Mouse (Mus musculus) ES-Bruce4 (cell line): ENCODE results near the gene Cd36. TPM values are rescaled to one million over a fixed set of nuclear protein-coding genes. Genes with fewer than 3 reads are reported as not detected.

ENCODE experiments used
- H3K27ac ChIP-seq: 2 replicates; pipeline ENCODE4 v1.5.1; 2012; ENCODE audit warnings: low read length, inconsistent platforms; ENCODE audit not compliant: insufficient read depth
- H3K27me3 ChIP-seq: 2 replicates; pipeline ENCODE4 v1.6.1; 2012; ENCODE audit warnings: mild to moderate bottlenecking, low read length, inconsistent platforms; ENCODE audit not compliant: control insufficient read depth, poor library complexity, insufficient read depth, severe bottlenecking
- H3K36me3 ChIP-seq: 2 replicates; pipeline ENCODE4 v1.6.1; 2012; ENCODE audit warnings: inconsistent platforms, mild to moderate bottlenecking, low read length, moderate library complexity; ENCODE audit not compliant: control insufficient read depth, poor library complexity, insufficient read depth, severe bottlenecking
- H3K4me1 ChIP-seq: one replicate; pipeline ENCODE4 v1.8.1; 2011; ENCODE audit warnings: low read length; ENCODE audit not compliant: control insufficient read depth, insufficient read depth
- H3K4me3 ChIP-seq: 2 replicates; pipeline ENCODE4 v1.5.1; 2011; ENCODE audit warnings: low read depth, mild to moderate bottlenecking, low read length
- H3K9ac ChIP-seq: 2 replicates; pipeline ENCODE4 v1.6.1; 2012; ENCODE audit warnings: low read depth, mild to moderate bottlenecking, inconsistent platforms; ENCODE audit not compliant: poor library complexity, severe bottlenecking
- H3K9me3 ChIP-seq: replicated peaks from 2 replicates; pipeline ENCODE4 v1.6.1; 2012; ENCODE audit warnings: mild to moderate bottlenecking, low read length, inconsistent platforms; ENCODE audit not compliant: control insufficient read depth, poor library complexity, insufficient read depth, severe bottlenecking
- CTCF ChIP-seq: IDR thresholded peaks from one replicate; pipeline ENCODE4 v1.8.1; 2011; ENCODE audit warnings: low read depth, low read length
- EP300 ChIP-seq: IDR thresholded peaks from 2 replicates; pipeline ENCODE4 v1.6.1; 2011; ENCODE audit warnings: low read depth, low read length; ENCODE audit not compliant: insufficient read depth
- POLR2A ChIP-seq: IDR thresholded peaks from one replicate; pipeline ENCODE4 v1.8.1; 2011; ENCODE audit warnings: low read length; ENCODE audit not compliant: insufficient read depth
- polyA plus RNA-seq: library from polyadenylated mRNA; stranded (reverse); fragments of >200 nt; gene quantifications from 2 replicates; pipeline ENCODE4 v1.2.4, GENCODE M21; 2011; ENCODE audit warnings: low read depth; ENCODE audit not compliant: missing spikeins, insufficient read depth, insufficient read length

Cd36 gene
- polyA plus RNA-seq, 1 experiment: 0.31 TPM

GRCm38 (mm10) chr5:17877044-17877443 lies 11.6 kb downstream of the Cd36 start:
- H3K9ac ChIP-seq: no peak overlapping the region
- H3K27me3 ChIP-seq: no peaks in the 10 kb centered on the region
- TF ChIP-seq CTCF: no peak
- TF ChIP-seq POLR2A: no peak
- no peak for TF ChIP-seq EP300
- no peak overlapping the region for H3K27ac ChIP-seq
- no peaks in the 10 kb centered on the region for H3K4me1 ChIP-seq
- H3K4me3 ChIP-seq: no peak overlapping the region
- H3K36me3 ChIP-seq: no peaks in the 10 kb centered on the region
- no peaks in the 10 kb centered on the region for H3K9me3 ChIP-seq

- TF ChIP-seq POLR2A (no peak), EP300 (no peak), CTCF (no peak)
- no peak overlapping the region for H3K27ac ChIP-seq
- H3K9me3 ChIP-seq: no peaks in the 10 kb centered on the region
- no peaks in the 10 kb centered on the region for H3K4me1 ChIP-seq
- H3K27me3 ChIP-seq: no peaks in the 10 kb centered on the region
- no peak overlapping the region for H3K4me3 ChIP-seq
- no peak overlapping the region for H3K9ac ChIP-seq
- H3K36me3 ChIP-seq: no peaks in the 10 kb centered on the region
These were observed 12.0 kb downstream of the Cd36 start for GRCm38 (mm10) chr5:17876637-17877036.

GRCm38 (mm10) chr5:17874335-17874734 lies 14.3 kb downstream of the Cd36 start:
- Histone ChIP-seq H3K4me1 (no peaks in the 10 kb centered on the region), H3K27ac (no peak overlapping the region), H3K9me3 (no peaks in the 10 kb centered on the region), H3K4me3 (no peak overlapping the region), H3K27me3 (no peaks in the 10 kb centered on the region), H3K9ac (no peak overlapping the region), H3K36me3 (no peaks in the 10 kb centered on the region)
- TF ChIP-seq POLR2A (no peak), EP300 (no peak), CTCF (no peak)

GRCm38 (mm10) chr5:17865432-17865831 lies 23.2 kb downstream of the Cd36 start:
- Histone ChIP-seq H3K36me3 (no peaks in the 10 kb centered on the region), H3K9me3 (no peaks in the 10 kb centered on the region), H3K27me3 (no peaks in the 10 kb centered on the region), H3K4me3 (no peak overlapping the region), H3K9ac (no peak overlapping the region), H3K4me1 (no peaks in the 10 kb centered on the region), H3K27ac (no peak overlapping the region)
- TF ChIP-seq EP300: no peak

- H3K4me1 ChIP-seq: no peaks in the 10 kb centered on the region
- no peaks in the 10 kb centered on the region for H3K36me3 ChIP-seq
- no peak for TF ChIP-seq CTCF
- no peak for TF ChIP-seq EP300
- TF ChIP-seq POLR2A: no peak
- H3K27ac ChIP-seq: no peak overlapping the region
- H3K27me3 ChIP-seq: no peaks in the 10 kb centered on the region
- no peak overlapping the region for H3K9ac ChIP-seq
- H3K9me3 ChIP-seq: no peaks in the 10 kb centered on the region
- H3K4me3 ChIP-seq: no peak overlapping the region
These were observed 25.5 kb downstream of the Cd36 start for GRCm38 (mm10) chr5:17863085-17863484.

GRCm38 (mm10) chr5:17858399-17858798 lies 30.2 kb downstream of the Cd36 start:
- no peaks in the 10 kb centered on the region for H3K4me1 ChIP-seq
- no peaks in the 10 kb centered on the region for H3K9me3 ChIP-seq
- H3K36me3 ChIP-seq: no peaks in the 10 kb centered on the region
- H3K9ac ChIP-seq: no peak overlapping the region
- H3K27me3 ChIP-seq: no peaks in the 10 kb centered on the region
- H3K27ac ChIP-seq: no peak overlapping the region
- H3K4me3 ChIP-seq: no peak overlapping the region
- no peak for TF ChIP-seq POLR2A
- TF ChIP-seq CTCF: no peak
- TF ChIP-seq EP300: no peak
